Mouse (Mus musculus): ENCODE data around the gene Copb2.

DNA sequence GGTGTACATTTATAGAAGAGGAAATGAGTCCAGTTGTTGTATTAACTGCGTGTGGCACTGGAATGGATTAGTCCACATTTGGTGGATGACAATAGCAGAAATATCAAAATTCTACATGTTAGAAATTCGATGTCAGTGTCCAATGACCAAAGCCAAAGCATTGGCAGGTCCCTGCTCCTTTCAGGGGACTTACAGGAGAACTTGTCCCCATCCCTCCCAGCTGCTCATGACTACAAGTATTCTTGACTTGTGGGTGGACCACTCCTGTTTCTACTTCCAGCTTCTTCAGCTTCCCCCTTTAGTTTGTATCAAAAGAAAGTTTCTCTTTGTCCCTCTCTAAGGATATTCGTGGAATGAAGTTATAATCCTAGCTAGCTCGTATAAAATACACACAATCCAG, 41.4 kb downstream of the Copb2 start:
- no peak for TF ChIP-seq POLR2A (IDR thresholded peaks at IDR 0.05; ENCODE audit: low read depth, low read length)
- TF ChIP-seq CTCF (IDR thresholded peaks at IDR 0.05; ENCODE audit: borderline replicate concordance, insufficient read depth, low read length): no peak

Measured in embryonic fibroblast, embryonic 13.5 days (primary cell).